Mouse (Mus musculus): ENCODE results near the gene Slc5a7. TPM values are rescaled to one million over a fixed set of nuclear protein-coding genes. Genes with fewer than 3 reads are reported as not detected.

Slc5a7 gene
- polyA plus RNA-seq (2017; shearing (Covaris generic)) = not detected

GRCm38 (mm10) chr17:54298934-54299333 lies at the start of gene Slc5a7:
TSS of gene Slc5a7 (minus strand) at chr17:54299034.
- ATAC-seq = no peak

- no peak for ATAC-seq
Observed at GRCm38 (mm10) chr17:54347672-54348071, 48.8 kb upstream of the Slc5a7 start.

- ATAC-seq = no peak
Observed at GRCm38 (mm10) chr17:54343395-54343794, 44.6 kb upstream of the Slc5a7 start.

GRCm38 (mm10) chr17:54298232-54298924 lies 456 bp downstream of the Slc5a7 start:
- no peak for ATAC-seq

- no peak for ATAC-seq
Observed at GRCm38 (mm10) chr17:54250783-54251182, 48.1 kb downstream of the Slc5a7 start.

- ATAC-seq = no peak
Observed at GRCm38 (mm10) chr17:54243650-54244300, 55.1 kb downstream of the Slc5a7 start.

- ATAC-seq = no peak
Observed at GRCm38 (mm10) chr17:54239435-54239834, 59.4 kb downstream of the Slc5a7 start.
